Mouse (Mus musculus): Measurements from ENCODE around the gene Wnt5b.

- TF ChIP-seq CTCF (IDR thresholded peaks at IDR 0.05; ENCODE audit: extremely low read depth, insufficient read length, insufficient replicate concordance, low read depth, low read length) (no peak), POLR2A (IDR thresholded peaks at IDR 0.05; ENCODE audit: low read depth, low read length) (no peak)
Measured at GRCm38 (mm10) chr6:119500086-119500485, 44.1 kb downstream of the Wnt5b start.

Data from small intestine, adult 2 months (tissue).